Mouse (Mus musculus) 3T3-L1 (cell line): ENCODE measurements around the gene Pigg.

Source experiments
- DNase-seq: peaks from one replicate; pipeline ENCODE4 v3.0.0-alpha.2; 2015; ENCODE audit warnings: low read depth, low spot score

Pigg gene

DNA sequence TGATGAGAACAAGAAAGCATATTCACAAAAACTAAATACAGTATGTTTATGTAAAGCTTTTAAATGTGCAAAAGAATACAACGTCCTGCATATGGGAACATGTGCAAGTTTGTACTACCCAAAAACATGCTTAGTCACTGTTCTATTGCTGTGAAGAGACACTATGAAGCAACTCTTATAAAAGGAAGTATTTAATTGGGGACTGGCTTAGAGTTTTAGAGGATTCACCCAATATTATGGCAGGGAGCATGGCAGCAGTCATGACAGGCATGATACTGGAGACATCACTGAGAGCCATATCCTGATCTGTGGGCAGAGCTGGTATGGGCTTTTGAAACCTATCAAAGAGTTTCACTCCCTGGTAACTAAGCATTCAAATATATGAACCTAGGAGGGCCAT is 45.5 kb downstream of the Pigg start:
- no peak for DNase-seq

- DNase-seq: no peak
Observed at GRCm38 (mm10) chr5:108359491-108359890, 47.1 kb downstream of the Pigg start.

- DNase-seq: no peak
Observed at GRCm38 (mm10) chr5:108360211-108360610, 47.8 kb downstream of the Pigg start.

GRCm38 (mm10) chr5:108362330-108362729 is 49.9 kb downstream of the Pigg start:
- peak; percentile 35 for DNase-seq

- no peak for DNase-seq
Observed at GRCm38 (mm10) chr5:108366328-108366983, 54.0 kb downstream of the Pigg start.

- no peak for DNase-seq
Observed at GRCm38 (mm10) chr5:108366984-108367841, 54.8 kb downstream of the Pigg start.

DNA sequence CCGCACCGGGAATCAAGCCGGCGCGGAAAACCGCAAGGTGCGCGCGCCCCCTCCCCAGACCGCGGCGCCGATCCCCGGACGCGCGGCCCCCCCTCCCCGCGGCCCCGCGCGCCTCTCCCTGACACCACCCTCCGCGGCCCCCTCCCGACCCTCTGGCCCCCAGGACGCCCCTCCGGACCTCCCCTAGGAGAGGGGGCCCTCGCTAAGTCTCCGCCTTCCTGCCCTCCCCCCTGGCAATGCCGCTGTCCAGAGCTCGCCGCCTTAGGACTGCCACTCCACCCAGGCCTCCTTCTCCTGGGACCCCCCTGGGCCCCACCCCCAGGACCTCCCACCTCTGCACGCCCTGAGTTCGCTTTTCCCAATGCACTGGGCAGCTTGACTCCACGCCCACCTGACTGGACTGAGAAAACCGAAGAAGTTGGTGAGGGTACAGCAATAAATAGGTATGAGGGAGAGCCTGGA is 55.5 kb downstream of the Pigg start, which contains the start of gene Gm42517:
Gene Gm42517 (minus strand): TSS at position 52 of the 462 bp plus-strand sequence.
- no peak for DNase-seq

DNA sequence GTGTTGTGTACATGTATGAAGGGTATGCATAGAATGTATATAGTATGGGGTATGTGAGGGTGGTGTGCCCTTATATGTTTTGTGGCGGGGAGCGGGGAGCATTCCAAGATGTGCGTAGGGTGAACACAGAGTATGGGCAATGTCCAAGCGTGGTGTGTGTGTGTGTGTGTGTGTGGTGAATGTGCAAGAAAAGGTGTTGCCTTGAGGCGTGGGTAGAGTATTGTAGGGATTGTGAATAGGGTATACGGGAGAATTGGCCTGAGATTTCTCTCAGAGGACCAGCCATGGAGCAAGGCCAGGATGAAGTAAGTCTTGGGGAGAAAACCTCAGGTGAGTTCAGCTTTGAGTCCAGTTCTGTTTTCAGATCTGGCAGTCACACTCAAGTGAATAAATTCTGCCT is 56.0 kb downstream of the Pigg start:
- DNase-seq: no peak

DNA sequence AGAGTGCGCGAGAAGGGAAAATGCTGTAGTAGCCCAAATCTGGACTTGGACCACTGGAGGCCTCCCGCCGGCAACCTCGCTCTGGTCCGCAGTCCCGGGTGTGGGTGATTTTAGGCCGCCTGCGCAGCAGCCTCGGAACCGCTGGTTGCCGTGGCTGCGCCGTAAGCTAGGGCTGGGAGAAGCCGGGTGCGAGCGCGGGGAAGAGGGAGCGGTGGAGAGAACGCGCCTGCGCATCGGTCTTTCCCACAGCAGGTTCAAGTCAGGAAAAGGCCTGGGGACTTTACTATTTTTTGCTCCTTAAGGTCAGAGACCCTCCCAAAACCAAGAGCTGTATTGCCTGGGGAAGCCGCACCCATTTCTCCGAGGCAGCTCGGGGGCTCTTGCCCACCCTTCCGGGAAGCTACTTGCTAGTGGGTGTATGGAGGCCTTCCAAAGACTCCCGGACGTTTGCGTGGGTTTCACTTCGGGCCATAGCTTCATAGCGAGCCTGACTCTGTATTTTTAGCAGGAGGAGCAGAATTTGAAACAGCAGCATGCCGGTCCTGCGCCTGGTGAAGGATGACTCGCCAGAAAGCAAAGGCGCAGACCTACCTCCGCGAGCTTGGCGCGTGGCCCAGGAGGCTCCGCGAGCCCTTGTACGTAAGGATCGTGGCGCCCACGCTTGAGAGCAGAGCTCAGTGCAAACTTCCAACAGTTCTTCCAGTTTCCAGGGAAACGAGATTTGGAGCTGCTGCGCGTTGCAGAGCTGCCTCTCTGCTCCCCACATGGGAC is 56.6 kb downstream of the Pigg start:
- no peak for DNase-seq

DNA sequence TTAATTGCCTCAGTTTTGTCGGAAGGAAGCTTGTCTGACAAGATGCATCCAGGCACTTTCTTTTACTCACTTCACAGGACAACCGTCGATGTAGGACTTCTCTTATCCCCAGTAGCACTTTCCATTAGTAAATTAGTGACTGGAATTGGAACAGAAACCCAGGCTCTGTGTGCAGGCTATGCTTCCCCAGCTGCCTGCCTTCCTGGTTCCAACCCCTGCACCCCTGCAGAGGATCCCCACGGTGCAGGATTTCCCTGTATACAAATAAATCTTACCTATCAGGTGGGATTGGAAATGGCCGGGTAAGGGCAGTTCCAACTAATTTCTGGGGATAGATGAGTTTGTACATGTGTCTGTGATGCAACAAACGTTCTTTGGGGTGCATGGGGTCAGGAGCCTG is 57.6 kb downstream of the Pigg start:
- DNase-seq: no peak

DNA sequence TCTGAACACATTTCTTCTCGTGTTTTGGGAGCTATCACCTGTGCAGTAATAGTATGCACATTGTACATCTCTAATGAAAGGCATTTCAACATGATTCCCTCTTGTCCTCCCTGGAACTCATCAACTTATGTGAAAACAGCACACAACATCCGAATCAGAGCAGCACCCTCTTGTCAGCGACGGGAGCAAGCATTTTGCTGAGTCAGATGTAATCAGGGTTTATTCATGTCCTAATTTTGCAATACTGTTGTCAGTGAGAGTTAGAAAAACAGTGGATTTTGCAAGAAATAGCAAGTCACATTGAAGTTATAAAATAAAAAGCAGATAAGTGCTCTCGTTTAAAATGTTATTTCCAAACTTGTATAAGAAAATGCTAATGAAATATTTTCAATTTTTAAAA is 61.7 kb downstream of the Pigg start:
- DNase-seq: no peak

DNA sequence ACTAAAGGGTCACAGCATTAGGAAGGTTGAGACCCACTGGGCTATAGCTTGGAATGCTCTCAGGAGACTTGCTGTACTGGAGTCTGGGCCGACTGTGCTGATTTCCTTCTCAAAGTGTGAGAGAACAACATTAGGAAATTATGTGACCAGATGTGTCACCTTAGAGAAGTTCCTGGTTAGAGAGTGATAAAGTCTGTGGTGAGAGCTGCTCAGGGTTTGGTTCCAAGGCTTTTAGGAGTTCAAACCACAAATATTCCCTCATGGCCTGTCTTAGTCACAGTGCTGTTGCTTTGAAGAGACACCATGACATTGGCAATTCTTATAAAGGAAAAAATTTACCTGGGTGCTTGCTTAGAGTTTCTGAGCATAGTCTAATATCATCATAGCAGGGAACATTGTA is 63.6 kb downstream of the Pigg start:
- peak; percentile 56 for DNase-seq

DNA sequence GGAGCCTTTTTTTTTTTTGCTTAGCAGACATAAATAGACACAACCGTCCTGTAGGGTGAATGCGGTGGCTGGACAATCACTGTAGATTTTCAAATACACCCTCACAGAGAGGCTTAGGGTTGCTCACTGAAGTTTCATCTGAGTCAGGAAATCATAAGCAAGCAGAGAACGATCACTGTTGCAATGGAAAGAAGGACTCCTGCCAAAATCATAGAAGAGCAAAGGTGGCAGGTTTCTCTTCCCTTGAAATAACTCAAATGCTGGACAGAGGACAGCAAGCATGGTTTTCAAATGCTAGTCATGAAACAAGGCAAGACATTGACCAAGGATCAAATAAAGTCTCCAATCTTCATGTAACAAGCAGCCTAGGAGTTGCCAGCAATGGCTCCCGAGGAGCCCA is 65.9 kb downstream of the Pigg start:
- DNase-seq: no peak

DNA sequence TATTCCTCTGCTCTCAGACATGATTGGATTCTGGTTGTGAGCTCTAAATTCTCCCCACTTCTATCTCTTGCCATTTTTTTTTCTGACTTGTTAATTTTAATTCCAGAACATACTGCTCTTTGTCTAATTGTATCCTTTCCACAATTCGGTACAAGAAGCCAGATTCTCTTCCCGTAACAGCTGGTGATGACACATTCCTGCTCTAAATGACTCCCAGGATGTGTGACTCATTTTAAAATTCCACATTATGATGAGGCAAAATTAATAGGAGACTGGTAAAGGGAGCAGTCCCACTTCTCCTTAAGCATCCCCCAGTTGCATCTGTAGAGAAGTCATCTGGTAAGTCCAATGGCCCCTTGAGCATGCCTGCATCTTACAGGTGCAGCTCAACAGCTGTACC is 73.2 kb downstream of the Pigg start:
- DNase-seq: peak; percentile 64

GRCm38 (mm10) chr5:108386449-108386848 is 74.0 kb downstream of the Pigg start:
- DNase-seq: no peak

GRCm38 (mm10) chr5:108388201-108388600 is 75.8 kb downstream of the Pigg start, which contains the start of gene Pde6b:
Pde6b (plus strand) TSS chr5:108388391.
- no peak for DNase-seq

DNA sequence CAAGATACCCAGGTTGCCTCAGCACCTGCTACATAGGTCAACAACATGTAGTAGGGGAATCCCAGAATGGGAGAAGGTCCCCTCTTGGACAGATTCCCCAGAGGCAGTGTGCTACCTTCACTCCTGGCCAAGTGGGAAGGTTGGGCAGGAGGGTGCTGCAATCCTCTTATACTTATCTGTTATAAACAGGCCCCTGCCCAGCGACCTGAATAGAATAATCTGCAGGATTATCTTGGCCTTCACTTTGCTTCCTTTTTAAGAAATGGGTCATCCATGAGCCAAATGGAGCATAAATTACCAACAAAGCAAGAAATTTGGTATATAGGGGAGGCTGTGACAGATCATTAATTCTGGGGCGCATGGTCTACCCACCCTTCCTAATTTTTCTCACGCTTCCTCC is 77.3 kb downstream of the Pigg start:
- no peak for DNase-seq
